Mouse (Mus musculus) CD4-positive helper T cell, adult 2 months (primary cell): ENCODE data around the gene B3gnt6.
"Not testable (repeated sequence)": the region's sequence is repeated elsewhere in the genome, so short reads cannot be mapped to it uniquely, and the experiment has no call there.

Experiments used
- DNase-seq: peaks from one replicate; pipeline ENCODE4 v3.0.0-alpha.2; 2012; ENCODE audit warnings: low read depth, missing footprints, low spot score

Gene B3gnt6

DNA sequence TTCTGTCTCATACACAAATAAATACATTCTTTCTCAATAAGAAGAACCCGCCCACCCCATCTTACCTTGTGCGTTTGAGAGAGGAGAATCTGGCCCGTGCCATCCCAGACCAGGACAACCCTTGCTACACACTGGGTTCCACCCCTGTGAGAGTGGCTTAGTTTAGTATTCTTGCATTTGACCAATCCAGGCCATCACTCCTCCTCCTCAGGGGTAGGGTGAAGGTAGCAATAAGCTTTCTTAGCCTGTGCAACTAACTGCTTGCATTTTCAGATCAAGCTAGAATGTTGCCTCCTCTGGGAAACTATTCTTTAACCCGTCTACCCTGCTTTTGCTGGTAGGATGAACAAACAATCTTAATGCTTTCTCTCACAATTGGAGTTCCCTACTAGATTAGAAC, at the start of gene B3gnt6:
B3gnt6 (minus strand) TSS at position 101 of the 400 bp plus-strand sequence.
- no peak for DNase-seq

DNA sequence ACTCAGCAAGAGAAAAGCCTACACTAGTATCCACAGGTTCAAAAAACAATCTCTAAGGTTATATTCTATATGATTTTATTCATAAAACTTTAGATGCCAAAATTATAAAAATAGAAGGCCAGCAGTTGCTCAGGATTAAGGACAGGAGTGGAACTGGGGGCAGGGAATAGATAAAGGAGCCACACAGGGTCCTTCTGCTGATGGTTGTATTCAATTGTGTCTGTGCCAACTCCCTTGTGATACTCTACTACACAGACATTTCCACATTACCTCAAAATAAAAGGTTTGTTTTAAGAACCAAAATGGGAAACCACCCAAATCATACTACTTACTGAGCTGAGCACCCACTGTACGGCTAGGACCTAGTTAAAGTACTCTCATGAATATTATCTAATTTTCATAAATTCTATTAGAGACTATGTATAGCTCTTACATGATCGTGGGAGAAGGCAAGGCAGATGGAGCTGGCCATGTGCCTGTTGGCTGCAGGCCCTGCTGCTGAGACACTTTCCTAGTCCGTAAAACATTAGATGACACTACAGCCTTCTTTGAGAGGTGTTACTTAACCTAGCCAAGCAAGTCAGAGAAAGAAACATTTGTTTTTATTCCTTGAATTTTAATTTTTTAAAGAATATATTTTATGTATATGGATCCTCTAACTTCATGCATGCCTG, 37.5 kb upstream of the B3gnt6 start:
- no peak for DNase-seq

DNA sequence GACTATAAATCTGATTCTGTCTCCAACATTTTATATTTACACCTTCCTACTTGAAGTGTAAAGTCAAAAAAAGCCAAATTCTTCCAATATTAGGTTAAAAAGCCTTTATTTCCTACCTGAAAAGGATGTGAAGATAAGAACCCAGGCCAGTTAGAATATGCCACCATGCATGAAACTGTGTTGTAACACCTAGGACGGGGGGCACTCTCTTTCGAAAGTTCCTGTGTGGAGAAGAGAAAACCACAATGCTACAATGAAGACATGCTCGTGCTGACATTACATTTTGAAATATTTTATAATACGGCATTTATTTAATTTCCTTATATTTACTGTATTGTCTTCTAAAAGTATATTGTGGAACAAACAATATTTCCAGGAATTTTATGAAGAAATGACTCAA, 24.5 kb upstream of the B3gnt6 start:
- no peak for DNase-seq

DNA sequence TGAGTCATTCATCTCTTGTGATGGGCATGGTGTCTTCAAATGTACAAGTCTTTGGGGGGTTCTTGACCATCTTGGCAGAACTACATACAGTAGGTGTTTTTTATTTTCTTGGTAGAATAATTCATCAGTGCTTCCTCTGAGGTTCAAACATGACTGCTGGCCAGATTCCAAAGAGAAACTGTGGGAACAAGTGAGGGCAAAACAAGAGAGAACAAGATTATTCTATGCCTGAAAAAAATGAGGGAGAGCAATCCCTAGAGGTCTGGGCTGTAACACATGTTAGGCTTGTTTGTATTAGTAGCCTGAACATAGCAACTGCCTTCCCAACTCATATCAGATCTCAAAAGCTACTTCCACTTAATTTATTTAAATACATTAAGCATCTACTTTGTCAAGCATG, 17.4 kb upstream of the B3gnt6 start:
- no peak for DNase-seq

DNA sequence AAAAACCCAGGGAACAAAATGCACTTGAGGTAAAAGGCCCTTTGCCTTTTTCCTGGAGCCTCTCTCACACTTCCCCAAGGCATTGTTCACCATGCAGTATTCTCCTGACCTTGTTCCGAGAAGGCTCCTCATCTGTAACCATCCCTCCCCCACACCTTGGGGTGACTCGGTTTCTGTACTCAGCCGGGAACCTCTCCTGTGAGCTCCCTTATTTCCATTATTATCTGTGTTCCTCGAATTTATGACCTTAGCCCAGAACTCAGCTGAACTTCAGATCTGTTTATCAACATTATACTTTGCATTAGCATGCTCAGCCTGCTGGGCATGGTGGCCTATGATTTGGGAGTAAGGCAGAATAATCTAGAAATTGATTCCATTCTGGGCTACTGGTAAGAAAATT, 3.7 kb upstream of the B3gnt6 start:
- no peak for DNase-seq

DNA sequence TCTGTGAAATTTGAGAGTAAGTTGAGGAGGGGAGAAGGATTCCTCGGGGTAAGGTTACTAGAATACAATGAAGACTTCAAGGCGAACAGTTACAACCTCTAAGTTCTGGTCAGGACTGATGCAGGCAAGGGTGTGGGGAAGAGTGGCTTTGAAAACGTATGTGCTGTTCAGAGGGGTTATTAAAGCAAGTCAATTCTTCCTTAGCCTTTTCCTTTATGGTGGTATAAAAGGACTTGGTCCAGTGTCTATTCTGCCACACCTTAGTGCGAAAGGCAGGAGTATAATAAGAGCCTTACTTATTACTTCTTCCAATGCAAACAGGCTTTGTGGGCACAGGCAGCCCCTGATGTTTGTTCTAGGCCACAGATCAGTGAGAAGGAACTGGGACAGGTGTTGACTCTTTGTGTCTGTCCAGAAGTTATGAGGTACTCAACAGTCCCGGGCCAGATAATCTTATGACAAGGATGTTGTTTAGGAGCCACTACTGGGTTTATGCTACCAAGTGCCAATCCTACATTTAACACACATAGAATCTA, 2.3 kb upstream of the B3gnt6 start:
- DNase-seq, result no peak

DNA sequence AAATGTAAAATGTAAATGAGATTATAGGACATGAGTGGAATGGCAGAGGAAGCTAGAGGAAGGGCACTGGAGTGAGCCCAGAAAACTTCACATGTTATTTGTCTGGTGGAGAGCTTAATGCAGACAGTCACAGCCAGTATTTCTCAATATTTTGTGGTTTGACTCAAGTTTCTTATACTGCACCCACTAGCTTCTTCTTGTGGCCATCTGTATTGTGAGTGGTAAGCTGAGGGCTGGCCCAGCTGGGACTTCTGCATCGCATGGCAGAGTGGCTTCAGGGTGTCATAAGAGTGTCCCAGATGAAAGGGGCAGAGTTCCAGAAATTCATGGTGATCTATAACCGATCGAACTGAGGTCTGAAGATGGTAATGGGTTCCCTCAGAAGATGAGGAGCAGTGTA, 1.1 kb upstream of the B3gnt6 start:
- DNase-seq, result no peak

DNA sequence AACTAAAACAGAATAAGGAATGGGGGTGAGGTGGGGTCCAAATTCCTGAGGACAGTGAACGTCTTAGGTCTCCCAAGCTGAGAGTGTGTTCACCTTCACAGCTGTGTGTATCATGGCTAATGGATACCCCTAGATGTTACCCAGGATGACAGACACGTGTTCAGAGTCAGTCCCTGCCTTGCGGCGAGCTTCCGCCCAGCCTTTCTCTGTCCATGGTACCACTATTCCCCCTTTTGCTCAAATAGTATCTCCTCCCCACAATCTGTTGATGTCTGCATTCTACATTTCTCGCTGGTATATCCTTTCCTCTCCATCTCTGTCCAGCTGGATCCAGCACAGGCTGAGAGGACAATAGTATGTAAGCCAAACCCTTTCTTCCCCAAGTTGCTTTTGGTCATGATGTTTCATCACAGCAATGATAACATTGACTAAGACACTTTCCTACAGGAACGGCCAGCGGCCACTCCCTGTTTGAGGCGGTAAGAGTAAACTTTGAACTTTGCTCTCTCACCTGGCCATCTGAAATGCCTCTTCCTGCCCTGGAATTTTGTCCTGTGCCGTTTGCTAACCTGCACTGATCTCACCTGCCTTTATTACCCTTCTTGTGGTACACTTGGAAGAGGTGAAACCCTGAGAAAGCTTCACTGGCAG, 4.0 kb downstream of the B3gnt6 start:
- DNase-seq, result no peak

DNA sequence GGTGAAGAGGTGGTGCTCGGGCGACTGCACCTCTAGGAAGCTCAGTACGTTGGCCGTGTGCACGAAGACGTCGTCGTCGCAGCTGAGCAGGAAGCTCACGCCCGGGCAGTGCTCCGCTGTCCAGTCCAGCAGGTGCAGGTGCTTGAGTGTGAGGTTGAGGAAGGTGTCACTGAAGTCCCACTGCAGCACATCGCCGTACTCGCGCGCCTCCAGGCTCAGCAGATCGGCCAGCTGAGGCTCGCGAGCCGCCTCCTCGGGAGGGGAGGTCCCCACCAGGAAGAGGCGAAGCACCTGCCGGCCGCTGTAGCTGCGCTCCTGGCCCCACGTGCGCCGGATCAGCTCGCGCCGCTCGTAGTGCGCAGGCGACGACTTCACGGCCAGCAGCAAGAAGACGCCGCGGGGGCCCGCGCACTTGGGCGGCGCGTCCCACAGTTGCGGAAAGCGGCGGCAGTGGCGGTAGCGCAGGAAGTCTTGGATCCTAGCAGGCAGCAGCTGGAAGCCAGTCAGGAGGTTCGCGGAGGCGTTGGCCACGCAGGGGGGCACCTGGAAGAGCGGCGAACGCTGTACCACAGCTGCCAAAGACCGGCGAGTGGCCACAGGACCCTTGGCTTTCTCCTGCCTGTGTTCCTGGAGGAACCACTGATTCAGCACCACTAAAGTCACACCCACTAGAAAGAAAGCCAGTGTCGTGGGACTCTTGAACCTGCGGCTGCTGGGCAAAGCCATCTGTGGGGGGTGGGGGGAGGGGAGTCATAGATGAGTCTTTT, 5.1 kb downstream of the B3gnt6 start:
- DNase-seq, result peak; percentile 50

DNA sequence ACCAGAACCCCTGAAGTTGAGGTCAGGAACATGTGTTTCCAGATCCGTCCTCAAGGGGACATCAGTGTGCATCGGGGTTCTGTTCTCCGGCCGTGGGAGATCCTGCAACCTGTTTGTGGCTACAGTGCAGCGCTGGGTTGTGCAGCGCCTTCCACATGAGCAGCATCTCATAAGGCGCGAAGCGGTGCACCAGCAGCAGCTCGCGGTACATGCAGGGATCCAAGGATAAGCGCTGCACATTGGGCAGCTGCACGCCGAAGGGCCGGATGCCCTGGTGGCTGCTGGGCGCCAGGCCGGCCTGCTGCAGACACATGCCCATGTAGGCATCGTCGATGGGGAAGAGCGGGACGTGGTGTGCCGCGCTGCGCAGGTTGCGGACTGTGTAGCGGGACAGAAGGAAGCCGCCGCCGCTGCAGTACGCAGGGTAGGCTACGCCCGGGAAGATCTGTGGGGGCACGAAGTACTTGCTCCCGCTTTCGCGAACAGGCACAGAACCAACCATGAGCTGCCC, 5.7 kb downstream of the B3gnt6 start:
- peak; percentile 39 for DNase-seq

DNA sequence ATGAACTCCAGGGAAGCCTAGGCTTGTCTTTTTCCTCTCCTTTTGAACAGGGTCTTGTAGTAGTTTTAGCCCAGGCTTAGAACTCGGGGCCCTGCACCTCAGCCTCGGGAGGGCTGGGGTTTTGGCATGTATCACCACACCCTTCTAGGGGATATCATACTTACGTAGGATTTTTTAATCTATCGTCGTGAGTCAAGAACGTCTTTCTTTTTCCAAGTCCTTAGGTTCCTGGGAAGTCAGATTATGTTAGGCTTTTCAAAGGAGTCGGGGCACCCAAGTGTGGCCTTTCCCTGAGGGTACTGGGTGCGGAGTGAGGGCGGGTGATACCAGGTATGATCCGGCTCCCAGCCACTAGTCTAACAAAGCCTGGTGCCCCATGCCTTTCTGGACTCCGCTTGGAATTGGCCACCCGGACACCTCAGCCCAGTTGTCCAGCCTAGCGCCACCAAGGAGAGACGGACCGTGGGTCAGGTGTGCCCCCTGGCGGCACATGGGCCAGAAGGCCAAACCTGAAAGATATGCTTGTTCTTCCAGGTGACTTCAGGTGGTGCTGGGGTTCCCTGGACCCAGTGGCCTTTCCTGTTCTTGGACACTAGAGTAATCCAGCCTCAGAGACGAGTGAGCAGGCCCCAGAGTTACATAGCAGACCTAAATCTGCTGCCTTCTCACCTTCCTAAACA, 7.6 kb downstream of the B3gnt6 start:
- DNase-seq, result no peak

DNA sequence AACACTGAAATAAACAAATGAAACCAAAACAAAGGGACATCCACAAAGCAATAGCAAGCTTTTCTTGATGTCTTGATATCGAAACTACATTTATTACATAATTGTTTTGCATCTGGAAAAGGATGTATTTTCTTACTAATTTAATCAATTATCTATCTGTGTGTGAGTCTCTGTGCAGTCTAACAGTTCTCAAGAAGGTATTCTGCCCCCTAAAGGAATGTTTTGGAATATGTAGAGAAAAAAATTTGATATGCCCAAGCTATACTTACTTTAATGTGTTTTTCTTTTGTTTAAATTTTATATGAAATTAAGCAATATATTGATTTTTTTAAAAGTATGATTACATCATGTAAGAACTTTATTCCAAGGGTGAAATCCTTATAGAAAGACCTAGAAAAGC, 8.7 kb downstream of the B3gnt6 start:
- DNase-seq, result no peak

DNA sequence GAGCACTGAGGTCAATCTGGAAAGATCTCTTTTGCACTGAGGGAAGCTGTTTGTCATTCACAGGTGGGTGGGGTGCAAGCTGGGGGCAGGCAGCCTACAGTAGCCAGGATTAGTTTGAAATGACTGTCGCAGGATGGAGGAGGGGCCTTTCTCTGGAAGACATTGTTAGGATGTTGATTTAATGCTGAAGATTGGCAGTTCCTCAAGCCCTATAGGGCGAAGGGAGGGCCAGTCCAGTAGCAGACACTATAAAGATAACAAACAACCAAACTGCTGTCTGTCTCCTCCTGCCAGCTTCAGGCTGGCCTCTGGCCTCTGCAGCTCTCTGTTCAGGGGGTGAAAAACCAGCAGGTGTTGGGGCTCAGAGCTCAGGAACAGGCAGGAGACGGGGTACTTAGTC, 9.5 kb downstream of the B3gnt6 start:
- DNase-seq, result no peak

DNA sequence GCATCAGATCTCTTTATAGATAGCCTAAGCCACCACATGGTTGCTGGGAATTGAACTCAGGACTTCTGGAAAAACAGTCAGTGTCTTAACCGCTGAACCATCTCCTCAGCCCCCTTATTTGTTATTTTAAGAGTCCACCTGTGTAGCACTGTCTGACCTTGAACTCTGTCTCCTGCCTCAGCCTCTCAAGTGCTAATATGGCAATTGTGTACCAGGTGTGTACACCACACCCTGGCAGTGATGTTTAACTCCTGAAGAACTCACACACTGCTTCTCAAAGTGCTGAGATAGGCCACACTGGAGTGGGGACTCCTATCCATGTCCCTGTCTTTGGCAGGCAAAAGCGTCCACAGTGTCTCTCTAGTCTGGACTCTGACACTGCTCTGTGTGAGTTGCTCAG, 10.6 kb downstream of the B3gnt6 start:
- DNase-seq, result no peak

DNA sequence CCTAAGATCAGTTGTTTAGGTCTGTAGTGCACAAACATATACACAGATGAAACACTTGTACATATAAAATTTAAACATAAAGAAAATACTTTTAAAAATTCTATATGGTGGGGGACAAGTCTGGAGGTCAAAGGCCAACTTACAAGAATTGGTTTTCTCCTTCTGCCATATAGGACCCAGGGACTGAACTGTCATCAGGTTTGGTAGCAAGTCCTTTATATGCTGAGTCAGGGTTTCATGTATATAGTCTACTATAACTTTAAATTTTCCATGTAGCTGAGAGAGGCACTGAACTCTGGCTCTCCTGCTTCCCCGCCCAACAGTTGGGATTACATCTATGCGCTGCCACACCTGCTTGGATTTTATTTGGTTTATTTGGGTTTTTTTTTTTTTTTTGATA, 11.0 kb downstream of the B3gnt6 start:
- DNase-seq, result no peak

DNA sequence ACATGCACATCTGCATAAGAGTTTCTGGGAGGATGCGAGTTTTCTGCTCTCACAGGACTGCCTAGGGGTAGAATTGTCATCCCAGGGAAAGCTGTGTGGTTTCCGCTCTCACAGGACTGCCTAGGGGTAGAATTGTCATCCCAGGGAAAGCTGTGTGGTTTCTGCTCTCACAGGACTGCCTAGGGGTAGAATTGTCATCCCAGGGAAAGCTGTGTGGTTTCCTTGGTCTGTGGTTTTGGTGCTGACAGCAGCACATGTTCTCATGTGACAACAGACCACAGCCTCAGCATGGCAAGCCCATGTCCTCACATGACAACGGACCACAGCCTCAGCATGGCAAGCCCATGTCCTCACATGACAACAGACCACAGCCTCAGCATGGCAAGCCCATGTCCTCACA, 11.9 kb downstream of the B3gnt6 start:
- not testable (repeated sequence) for DNase-seq

DNA sequence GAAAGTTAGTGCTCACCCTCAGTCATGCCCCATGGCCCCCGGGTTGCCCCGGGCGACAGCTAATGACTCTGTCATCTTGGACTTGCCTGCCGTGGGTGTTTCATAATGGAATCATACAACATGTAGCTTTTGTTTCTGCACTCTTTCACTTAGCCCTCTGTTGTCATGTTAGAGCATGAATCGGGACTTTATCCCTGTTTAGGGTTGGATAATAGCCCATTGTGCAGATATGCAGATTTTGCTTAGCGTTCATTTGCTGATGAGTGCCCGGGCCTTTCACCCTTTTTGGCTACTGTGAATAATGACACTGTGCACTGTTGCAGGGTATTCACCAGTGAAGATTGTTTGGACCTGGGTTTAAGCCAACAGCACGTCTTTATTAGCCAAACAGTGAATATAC, 12.6 kb downstream of the B3gnt6 start:
- DNase-seq, result no peak

DNA sequence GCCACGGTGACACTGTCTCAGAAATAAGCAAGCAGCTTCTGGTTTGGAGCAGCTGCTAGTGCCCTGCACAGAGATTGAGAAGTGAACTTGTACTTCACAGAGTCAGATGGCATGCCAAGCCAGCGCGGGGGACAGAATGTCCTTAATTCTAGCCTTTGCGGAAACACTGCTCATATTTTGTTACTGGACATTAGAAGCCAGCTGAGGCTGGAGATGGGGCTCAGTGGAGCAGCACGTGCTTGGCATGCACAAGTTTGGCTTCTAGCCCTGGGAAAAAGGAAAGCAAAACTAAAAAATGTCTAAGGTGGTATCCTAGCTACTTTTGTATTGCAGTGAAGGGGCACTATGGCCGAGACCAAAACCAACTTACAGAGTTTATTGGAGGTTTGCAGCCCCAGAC, 14.0 kb downstream of the B3gnt6 start:
- DNase-seq, result no peak

DNA sequence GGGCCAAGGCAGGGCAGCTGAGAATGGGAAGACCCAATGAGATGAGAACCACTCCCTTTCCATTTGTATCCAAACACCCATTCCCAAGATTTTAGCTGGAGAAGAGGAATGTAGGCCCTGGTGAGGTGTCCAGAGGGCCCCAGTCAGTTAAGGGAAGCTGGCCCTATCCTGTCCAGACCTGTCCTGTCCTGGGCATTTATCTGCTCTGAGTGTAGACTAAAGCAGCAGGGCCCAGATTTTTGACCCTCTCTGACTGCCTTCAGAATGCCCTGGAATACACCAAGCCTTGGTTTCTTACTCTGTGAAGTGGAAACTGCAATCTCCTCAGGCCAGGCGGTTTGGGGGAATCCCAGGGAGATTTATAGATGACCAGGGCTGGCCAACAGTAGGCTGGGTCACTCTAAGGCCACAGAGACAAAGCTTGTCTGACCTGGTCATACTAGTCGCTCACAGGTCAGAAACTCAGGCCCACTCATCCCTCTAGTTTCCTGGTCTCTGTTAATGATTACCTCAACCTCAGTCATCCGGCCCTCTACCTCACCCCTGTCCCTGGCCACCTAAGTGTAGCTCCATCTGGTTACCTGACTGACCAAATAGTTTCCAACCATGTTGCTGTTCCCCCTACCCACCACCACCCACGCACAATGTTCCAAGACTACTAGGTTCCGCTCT, 20.6 kb downstream of the B3gnt6 start:
- no peak for DNase-seq

DNA sequence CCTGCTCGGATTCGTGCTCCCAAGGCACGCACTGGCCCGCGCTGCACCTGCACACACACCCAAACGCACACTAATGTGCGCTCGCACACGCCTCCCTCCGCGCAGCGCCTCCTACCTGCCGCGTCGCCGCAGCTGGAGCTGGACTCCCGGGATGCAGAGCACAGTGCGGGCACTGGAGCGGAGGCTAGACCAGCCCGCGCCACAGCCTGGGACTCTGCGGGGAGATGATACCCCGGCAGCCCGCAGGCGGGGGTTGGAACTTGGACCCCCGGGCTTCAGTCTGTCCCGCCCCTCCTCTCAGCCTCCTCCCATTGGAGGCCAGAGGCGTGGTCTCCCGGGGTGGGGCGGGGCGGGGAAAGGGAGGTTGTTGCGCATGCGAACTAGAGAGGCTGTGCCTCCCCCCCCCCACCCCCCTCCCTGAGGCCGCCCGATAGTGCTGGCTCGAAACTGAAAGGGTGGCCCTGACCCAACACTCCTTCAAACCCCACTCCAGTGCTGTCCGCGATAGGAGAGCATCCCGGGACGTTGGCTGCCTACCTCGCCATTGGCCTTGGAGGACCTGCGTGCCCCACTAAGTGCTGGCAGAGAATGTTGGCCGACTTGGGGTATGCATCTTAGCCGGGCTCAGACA, 21.2 kb downstream of the B3gnt6 start, which contains the start of gene Capn5:
Capn5 (minus strand) TSS at position 346 of the 631 bp plus-strand sequence.
- DNase-seq, result peak; percentile 89

DNA sequence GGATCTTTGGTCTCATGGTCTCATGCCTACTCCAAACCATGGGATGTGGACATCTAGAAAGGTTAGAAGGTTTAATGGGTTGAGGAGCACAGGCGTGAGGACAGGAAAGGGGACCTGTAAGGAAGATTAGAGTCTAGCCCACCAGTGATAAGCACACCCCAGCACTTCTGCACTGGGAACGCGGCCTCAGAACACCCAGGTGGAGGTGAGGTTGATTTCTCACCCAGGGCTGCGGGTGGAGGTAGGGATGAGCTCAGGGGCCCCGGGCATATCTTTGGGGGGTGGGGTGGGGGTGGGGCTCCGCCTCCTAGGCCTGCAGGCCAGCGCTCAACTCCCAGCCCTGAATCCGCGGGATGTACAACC, 21.7 kb downstream of the B3gnt6 start:
- DNase-seq, result no peak
